Mouse (Mus musculus): ENCODE data around the gene Pdzrn3.

The Pdzrn3 gene

DNA sequence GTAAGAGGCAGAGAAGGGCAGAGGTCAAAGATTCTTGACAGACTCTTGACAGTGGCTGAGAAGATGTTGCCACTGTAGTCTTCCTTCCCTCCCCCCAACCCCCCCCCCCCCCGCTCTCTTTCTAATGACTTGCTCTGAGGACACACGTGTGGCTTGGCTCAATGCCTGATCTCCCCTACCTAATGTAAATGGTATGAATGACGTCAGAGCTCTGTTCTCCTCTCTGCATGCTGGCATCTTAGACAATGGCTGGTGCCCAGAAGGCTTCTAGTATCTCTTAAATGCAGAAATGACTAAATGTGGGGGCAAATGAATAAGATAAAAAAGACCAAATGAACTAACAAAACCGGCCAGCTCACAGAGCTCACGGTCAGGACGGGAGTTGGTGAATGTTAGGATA, 49.2 kb downstream of the Pdzrn3 start:
- DNase-seq (ENCODE audit: extremely low spot score) = no peak

DNA sequence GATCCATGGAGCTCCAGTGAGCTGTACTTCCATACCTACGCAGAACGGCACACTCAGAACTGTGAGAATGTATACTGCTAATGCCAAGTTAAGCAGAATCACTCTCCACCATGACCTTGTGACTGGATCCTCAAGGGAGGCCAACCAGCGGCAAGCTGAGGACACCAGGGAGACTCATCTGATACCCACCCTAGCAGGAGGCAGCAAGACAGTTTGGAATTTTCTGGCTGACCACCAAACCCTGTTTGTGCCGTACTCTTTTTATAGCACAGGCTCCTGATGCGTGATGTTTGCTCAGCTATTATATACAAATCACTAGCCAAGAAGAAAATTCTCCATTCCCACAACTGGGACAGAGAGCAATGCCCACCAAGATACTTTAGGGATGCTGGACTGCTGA, 50.0 kb downstream of the Pdzrn3 start:
- DNase-seq (ENCODE audit: extremely low spot score) = no peak

DNA sequence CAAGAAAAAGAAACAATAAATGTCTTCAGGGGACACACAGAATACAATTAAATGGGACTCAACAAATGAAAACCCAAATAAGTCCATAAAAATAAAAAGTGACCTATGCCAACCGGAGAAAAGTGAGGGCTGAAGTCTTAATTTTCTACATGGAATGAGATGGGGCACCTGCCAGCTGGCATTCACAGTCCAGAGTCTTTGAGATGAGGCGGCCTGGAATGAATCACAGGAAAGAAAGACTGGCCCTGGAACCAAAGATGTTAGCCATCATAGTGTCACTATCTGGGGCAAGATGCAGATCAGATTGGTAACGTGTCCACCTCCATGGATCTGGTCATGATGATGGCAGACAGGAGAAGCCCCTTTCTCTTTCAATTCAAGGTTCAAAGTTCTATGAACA, 50.5 kb downstream of the Pdzrn3 start:
- no peak for DNase-seq (ENCODE audit: extremely low spot score)

DNA sequence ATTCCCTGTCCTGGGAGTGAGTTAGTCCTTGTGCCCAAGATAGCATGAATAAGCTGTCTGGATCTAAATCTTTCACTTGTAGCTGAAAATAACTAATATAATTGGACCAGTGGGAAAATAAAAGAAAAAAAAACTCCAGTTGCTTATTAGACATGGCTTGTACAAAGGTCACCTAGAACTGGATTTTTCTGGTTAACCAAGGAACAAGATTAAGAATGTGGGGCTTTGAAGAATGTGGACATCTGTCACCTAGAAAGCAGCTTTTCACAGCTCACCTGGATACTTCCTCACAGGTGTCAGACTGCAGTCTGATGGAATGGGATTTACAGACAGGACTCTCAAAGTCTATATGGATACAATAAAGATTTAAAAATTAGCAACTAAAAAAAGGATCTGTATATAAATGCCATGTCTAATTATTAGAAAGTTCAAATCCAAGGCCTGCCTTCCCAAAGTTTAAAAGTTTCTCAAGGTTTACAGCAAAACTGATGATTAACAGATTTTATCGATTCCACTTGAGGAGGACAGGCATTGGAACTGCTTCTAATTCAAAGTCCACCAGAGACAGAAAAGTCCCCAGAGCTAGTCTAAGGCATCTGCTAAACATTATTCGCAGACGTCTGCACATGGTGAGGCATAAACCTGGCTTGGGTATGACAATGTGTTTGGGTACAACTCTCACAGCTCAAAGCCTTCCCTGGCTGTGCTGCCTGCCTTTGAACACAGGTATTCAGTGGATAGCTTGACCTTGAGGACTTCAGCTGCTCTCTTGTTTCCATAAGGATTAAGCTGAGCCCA, 51.7 kb downstream of the Pdzrn3 start:
- no peak for DNase-seq (ENCODE audit: extremely low spot score)

DNA sequence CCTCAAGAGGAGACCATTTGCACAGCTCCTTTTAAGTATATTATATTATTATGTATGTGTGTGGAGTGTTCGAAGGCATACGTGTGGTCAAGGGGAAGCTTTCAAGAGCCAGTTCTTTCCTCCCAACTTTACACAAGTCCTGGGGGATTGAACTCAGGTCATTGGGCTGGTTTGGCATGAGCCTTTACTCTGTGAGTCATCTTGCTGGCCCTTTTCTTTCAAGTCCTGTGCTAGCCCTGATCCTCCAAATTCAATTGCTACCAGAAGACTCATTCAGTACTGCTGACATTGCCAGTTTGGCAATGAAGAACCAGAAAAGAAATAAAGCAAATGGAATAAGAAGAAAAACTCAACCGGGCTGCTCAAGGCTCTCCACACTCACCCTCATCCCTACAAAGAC, 55.1 kb downstream of the Pdzrn3 start:
- no peak for DNase-seq (ENCODE audit: extremely low spot score)

DNA sequence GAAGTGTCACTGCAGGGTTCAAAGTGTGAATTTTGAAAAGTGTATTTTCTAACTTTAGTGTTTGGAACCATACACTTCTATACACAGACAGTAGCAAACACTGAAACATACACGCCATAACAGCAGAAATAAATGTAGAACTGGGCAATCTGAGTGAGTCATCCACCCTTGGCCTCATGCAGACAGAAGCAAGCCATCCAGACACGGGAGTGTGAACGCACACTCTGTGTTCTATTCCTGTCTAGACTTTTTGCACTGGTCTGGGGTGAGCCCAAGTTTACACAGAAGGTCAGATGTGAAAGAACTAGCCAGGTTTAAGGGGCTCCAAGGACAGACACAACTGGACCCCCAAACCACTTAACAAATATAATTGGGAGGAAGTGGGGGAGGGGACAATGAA, 57.3 kb downstream of the Pdzrn3 start:
- DNase-seq (ENCODE audit: extremely low spot score) = no peak

DNA sequence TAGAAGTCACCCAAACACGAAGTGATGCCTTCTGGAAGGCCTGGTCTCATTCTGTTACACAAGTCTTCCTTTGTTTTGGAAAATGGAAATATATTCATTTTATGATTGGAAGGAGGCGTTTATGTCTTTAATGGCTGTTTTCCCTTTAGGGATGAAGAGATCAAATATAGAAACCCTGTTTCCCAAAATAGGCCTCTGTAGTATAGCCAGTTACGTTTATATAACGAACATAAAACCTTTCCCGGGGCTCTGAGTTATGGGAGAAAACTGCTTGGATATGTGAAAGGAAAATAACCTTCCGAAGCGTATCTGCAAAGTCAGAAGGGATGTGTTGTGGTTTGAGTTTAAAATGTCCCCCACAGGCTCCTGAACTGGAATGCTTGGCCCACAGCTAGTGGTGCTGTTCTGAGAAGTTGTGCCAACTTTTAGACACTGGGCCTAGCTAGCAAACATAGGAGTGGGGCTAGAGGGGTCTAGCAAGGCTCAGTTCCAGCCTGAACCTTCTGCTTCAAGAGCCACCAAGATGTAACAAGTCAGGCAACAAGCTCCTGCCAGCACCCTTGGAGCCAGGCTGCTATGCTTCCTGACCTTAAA, 58.2 kb downstream of the Pdzrn3 start:
- DNase-seq (ENCODE audit: extremely low spot score) = no peak

DNA sequence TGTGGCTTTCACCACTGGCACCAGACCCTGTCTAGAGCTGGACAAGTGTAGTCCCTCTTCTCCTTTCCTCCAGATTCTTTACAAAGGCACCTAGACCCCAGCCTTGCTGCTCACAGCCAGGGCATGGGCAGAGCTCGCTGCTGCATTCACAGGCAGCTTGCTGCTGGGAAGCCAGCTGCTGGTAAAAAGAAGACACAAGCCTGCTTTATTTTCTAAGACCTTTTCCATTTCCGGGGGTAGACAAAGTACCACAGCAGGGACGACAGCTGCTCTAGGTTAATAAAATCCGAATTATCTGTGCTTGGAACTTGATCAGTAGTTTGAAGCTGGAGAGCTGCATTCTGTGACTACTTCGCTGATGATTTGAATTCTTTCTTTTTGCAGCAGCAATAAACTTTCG, 59.2 kb downstream of the Pdzrn3 start:
- DNase-seq (ENCODE audit: extremely low spot score) = no peak

DNA sequence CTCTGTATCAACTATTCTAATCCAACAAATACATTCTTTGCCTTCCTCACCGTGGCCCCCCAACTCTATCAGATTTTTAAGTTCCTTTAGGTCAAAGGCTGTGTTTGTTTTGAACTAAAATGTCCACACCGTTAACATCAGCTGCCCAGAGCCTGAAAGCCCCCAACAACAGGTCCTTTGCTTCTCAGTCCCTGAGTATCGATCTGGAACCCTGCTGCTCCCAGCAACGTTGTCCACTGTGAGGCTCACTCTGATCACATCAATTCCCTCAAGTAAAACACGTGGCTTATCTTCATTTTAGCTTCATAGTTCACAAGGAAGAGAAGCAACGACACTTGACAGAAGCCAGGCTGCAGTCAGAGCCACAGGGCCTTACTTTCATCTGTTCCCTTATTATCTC, 66.3 kb downstream of the Pdzrn3 start:
- DNase-seq (ENCODE audit: extremely low spot score) = no peak

DNA sequence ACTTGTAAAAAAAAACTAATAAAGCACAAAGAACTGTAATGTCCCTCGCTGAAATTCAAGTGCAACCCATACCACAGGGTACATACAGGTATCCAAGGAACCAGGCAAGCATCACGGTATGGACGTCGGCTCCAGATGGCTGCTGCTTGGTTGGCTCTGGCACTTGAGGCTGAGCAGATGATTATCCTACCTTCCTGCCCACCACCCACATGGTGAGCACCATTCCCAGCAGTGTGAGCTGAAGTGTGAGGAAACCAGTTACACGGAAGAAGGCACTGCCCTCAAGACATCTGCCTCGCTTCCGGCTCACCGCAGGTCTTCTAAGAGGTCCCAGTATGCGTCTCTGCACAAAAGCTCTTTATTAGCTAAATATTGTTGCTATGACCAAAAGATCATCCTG, 67.2 kb downstream of the Pdzrn3 start:
- no peak for DNase-seq (ENCODE audit: extremely low spot score)

DNA sequence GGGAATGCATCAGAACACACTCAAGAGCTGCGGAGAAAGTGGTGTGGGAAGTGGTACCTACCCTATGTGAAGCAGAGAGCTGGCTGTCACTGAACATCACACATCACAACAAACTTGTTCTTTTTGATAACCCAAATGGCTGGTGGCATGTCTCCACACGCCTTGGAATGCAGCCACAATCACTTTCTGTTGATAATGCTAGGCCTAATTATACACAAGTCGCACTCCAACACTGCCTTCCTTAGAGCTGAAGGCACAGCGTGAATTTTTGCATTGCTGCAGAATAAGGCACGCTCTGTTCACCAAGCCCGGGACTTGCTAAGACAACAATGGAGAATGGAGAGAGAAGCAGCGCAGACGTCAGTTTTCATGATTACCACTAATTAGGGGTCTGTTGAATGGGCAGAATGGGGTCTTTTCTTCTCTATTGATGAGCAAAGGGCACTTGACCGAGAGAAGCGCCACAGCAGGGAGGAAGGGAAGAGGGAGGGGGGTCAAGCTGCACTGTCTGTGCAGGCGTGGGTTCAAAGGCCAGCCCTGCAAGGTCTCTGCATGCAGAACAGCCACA, 69.6 kb downstream of the Pdzrn3 start:
- peak; percentile 42 for DNase-seq (ENCODE audit: extremely low spot score)

DNA sequence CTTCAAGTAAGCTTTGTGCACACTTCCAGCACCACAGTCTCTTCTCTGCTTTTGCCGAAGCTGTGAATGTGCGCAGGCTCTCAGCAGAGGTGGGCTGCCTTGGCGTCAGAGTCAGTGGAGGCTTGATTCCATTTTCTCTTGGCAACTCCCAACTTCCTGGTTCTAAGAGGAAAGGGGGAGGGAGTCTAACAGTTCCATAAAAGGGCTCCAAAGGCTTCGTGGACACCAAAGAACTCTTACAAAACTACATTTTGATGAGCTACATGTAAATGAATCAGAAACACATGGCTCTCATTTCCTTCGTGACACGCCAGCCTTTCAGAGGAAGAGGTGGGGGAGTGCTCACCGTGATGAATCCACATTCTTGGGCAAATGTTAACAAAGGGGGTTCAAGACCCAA, 70.9 kb downstream of the Pdzrn3 start:
- DNase-seq (ENCODE audit: extremely low spot score) = no peak

DNA sequence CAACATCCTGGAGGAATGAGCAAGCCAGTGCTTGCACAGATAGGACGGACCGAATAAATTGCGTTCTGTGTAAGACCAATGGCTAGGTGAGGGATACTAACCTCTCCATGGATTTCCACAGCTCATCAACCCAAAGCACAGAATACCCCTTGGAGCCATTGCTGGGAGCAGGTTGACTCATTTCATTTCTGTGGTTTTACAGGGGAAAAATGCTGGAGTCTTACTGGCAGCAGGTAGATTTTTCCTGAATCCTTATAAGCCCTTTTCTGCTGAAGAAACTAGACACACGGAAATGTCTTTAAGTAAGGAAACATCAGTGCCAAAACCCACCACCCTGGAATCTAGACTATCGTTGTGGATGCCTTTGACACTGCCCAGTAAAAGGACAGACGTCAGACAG, 72.2 kb downstream of the Pdzrn3 start:
- DNase-seq (ENCODE audit: extremely low spot score) = no peak

DNA sequence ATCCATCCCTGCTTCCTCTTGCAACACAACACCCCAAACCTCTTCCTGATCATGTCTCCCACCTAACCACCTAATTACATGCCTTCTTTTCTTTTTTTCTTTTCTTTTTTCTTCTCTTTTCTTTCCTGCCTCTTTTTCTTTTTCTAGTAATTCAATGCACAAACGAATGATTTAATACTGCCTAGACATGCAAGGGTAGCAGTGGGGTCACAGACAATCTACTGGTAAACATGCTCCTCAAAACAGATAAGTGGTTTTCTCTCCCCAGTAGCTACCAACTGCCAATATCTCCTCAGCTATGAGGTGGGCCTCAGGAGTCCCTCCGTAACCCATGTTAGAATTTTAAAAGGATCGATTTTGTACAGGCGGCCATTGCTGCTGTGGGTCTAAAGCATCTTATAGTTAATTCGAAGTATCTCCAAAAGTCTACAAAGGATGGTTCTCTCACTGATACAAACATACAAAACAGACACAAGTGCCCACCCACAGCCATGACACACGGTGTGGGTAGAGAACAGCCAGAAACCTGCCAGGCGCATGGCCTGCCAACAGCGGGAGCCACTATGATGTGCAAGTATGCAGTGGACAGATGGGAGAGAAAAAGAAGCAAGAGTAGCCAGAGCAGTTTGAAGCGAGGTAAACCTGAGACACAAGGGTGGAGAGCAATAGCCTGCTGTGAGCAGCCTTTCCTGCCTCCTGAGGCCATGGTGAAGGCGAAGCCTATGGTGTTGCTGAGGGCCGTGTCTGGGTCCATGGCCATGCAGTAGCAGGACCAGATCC, 73.5 kb downstream of the Pdzrn3 start:
- no peak for DNase-seq (ENCODE audit: extremely low spot score)

DNA sequence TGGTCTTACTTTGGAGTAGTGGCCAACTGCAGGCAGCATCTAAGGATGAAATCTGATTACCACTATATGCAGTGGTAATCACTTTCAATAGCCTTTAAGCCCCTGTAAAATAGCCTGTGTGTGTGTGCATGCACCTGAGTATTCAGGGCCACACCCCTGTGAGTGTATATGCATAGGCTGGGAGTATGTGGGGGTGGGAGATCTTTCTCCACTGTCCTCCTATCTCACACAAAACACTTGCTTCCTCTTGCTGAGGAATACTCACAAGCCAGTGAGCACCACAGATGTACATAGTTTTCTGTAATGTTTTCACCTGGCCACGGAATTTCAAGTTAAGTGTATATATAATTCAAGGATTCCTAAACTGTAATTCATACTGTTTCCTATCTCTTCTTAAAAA, 74.2 kb downstream of the Pdzrn3 start:
- DNase-seq (ENCODE audit: extremely low spot score) = no peak

DNA sequence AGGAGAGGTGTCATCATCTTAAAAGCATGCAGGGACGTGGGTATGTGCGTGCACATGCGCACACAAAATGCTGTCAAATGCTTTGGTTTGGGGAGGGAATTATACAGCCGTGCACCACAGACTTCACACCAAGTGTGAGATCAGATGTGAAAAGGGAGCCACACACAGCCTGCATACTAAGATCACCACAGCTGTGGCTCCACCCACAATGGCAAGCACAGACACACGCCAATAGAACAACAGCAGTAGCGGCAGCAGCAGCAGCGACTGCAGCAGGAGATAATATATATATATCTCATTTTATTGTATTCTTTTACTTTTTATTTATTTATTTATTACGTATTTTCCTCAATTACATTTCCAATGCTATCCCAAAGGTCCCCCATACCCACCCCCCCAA, 76.5 kb downstream of the Pdzrn3 start:
- DNase-seq (ENCODE audit: extremely low spot score) = no peak

DNA sequence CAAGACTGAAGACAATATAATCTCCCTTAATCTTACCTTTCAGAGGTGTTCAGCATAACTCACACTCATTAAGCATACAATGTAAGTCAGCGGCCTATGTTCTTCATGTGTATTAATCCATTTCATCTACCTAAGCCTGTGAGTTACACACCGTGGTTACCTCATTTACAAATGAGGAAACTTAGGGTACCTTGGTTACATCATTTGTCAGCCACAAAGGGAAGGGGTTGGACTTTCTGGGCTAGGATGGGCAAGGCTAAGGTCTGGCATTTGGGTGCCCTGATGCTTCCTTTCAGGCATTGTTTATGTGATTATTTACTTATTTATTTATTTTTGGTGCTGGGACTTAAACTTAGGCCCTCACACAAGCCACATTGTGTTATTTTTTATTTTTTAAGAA, 78.3 kb downstream of the Pdzrn3 start:
- no peak for DNase-seq (ENCODE audit: extremely low spot score)

DNA sequence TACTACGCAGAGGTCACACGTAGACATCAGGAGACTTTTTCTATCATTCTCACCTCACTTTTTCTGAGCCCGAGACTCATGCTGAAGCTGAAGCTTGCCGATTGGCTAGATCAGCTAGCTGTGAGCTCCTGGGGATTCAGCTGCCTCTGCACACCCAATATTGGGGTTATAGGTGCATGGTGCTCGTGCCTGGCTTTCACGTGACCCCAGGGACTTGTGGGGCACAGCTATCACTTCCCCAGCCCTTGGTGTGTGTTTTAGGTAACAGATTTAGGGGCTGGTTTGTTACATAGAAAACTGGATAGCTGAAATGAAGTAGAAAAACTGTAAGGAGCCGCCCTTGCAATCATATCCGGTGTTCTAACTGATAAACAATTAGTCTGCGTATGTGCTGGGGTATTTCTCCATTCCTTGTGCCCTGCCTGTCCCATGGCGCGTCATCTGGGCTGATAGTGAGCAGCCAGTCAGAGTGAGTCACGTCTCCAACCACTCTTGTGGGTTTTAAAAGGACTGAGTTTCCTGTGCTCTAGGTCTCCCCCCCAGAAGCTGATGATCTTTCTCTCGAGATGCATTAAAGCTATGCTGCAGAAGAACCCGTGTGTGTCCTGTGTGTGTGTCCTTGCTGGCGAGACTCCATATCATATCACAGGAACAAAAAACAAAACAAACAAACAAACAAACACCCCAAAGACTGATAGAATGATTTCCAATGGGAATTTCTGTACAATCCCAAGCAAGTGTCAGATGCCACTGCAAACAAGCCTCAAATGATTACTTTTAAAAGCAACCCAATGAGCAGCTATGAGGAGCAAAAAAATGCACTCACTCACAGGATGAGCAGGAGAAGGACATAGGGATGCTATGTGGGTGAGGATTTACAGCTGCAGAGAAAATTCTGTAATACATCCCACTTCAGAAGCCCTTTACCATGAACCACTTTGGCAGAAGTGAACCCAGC, 79.9 kb downstream of the Pdzrn3 start:
- no peak for DNase-seq (ENCODE audit: extremely low spot score)

DNA sequence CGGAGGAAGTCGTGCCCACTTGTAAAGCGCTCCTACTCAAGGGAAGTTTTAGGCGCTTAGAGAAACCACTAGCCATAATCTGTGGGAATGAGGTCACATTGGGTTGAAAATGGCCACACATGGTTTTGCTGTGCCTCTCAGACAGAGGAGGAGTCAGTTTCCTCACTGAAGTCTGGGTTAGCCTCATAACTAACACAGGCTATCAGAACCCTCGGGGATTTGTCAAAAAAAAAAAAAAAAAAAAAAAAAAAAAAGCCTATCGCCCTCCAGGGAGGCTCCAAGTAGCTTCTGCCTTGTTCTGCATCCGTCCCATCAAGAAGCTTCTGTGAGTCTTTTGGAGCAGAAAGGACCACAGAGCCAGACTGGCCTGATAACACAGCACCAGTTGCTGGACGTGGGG, 80.7 kb downstream of the Pdzrn3 start:
- no peak for DNase-seq (ENCODE audit: extremely low spot score)

DNA sequence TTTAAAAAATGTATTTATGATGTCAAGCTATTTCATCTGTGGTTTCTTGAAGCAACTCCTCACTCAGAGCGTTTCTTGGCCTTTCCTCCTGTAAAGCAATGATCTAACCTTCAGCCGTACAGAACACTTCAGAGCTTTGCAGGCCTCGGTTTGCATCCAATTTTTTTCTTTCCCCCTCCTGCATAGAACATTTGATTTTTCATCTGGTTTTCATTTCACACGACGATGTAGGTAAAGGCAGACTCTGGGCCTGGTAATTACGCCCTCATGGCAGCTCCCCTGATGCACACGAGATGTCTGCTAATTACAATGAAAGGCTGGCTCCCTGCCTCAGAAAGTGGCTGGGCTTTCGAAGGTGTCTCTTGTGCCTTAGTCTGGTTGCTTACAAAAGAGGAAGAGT, 81.4 kb downstream of the Pdzrn3 start:
- no peak for DNase-seq (ENCODE audit: extremely low spot score)

DNA sequence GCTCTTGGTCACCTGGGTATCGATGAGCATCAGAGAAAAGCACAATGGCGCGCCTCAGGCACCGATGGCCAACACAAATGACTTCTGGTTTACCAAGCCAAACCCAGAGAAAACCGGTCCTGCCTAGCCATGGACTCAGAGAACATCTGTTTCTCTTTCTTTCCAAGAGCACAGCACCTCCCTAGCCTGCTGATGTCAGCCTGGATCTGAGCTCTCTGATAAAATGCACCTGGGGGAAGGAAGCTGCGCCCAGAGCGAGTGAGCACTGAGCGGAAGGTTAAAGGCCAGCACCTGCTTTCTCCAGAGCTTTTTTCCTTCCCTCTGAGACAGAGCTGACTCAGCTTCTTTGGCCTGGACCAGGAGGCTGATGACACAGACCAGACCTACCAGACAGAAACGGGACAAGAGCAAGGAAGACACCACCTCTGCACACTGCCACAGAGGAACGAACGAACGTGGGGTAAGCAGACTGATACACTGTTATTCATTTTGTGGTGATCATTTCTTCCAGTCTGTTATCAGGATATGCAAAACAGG, 84.6 kb downstream of the Pdzrn3 start:
- DNase-seq (ENCODE audit: extremely low spot score) = no peak
